Mouse (Mus musculus) kidney, adult 10 weeks (tissue): Measurements from ENCODE around the gene Sdhd. TPM values are rescaled to one million over a fixed set of nuclear protein-coding genes. Genes with fewer than 3 reads are reported as not detected.

Source experiments
- polyA plus RNA-seq: library from polyadenylated mRNA; stranded (reverse); fragments of 350-450 nt; fragmentation: Illumina TruSeq; extraction: RNeasy Lipid Tissue Mini Kit (QIAGEN cat#74804); gene quantifications from one replicate; pipeline ENCODE4 v1.2.3, GENCODE M21; 2014; ENCODE audit warnings: low read depth, low replicate concordance

Gene Sdhd
- 501 TPM for polyA plus RNA-seq

GRCm38 (mm10) chr9:50603189-50603997 lies at the start of gene Sdhd, which contains the start of gene Timm8b:
Gene Sdhd (minus strand): TSS chr9:50603812.
Gene Timm8b (plus strand): TSS chr9:50603910.

GRCm38 (mm10) chr9:50616766-50617603 lies 13.4 kb upstream of the Sdhd start, which contains the start of the genes Pih1d2 and Nkapd1:
Gene Pih1d2 (plus strand): TSS chr9:50617321.
Gene Nkapd1 (minus strand): TSS chr9:50617464.

GRCm38 (mm10) chr9:50561145-50561917 lies 42.3 kb downstream of the Sdhd start, which contains the start of gene Tex12:
Gene Tex12 (minus strand): TSS chr9:50561325.

GRCm38 (mm10) chr9:50555094-50555446 lies 48.5 kb downstream of the Sdhd start, which contains the start of gene Bco2:
Gene Bco2 (minus strand): TSS chr9:50555181.

GRCm38 (mm10) chr9:50554241-50555093 lies 49.1 kb downstream of the Sdhd start, which contains the start of gene Il18:
Gene Il18 (plus strand): TSS chr9:50554827.

Other genes with a start within 250 kb of the Sdhd start
- gene Plet1, start 109.3 kb downstream of the Sdhd start, polyA plus RNA-seq, result 42.2 TPM
- 267 TPM for gene Pts, start 75.1 kb downstream of the Sdhd start, polyA plus RNA-seq
- gene Il18, start 49.0 kb downstream of the Sdhd start, polyA plus RNA-seq, result 9.1 TPM
- 13.1 TPM for gene Bco2, start 48.6 kb downstream of the Sdhd start, polyA plus RNA-seq
- gene Tex12, start 42.5 kb downstream of the Sdhd start, polyA plus RNA-seq, result not detected
- 186 TPM for gene Timm8b, start 98 bp upstream of the Sdhd start, polyA plus RNA-seq
- gene Pih1d2, start 13.5 kb upstream of the Sdhd start, polyA plus RNA-seq, result 11.1 TPM
- gene Nkapd1, start 13.7 kb upstream of the Sdhd start, polyA plus RNA-seq, result 70.3 TPM
- gene Dlat, start 56.0 kb upstream of the Sdhd start, polyA plus RNA-seq, result 252 TPM
- 14.0 TPM for gene Dixdc1, start 135.7 kb upstream of the Sdhd start, polyA plus RNA-seq
- 80.6 TPM for gene 2310030G06Rik, start 142.7 kb upstream of the Sdhd start, polyA plus RNA-seq
- gene Cryab, start 147.5 kb upstream of the Sdhd start, polyA plus RNA-seq, result 43.4 TPM
- gene Hspb2, start 148.5 kb upstream of the Sdhd start, polyA plus RNA-seq, result not detected
- 8.9 TPM for gene Fdxacb1, start 164.4 kb upstream of the Sdhd start, polyA plus RNA-seq
- gene Alg9, start 171.2 kb upstream of the Sdhd start, polyA plus RNA-seq, result 7.4 TPM
- gene 1110032A03Rik, start 171.7 kb upstream of the Sdhd start, polyA plus RNA-seq, result 164 TPM
- 39.4 TPM for gene Ppp2r1b, start 241.5 kb upstream of the Sdhd start, polyA plus RNA-seq